Mouse (Mus musculus): ENCODE results near the gene Plxnc1. TPM values are rescaled to one million over a fixed set of nuclear protein-coding genes. Genes with fewer than 3 reads are reported as not detected.
A peak's percentile ranks its signal among the peaks of the same experiment; 100 is the strongest.

Gene Plxnc1
- polyA plus RNA-seq, 1 experiment, result 15.8 TPM

DNA sequence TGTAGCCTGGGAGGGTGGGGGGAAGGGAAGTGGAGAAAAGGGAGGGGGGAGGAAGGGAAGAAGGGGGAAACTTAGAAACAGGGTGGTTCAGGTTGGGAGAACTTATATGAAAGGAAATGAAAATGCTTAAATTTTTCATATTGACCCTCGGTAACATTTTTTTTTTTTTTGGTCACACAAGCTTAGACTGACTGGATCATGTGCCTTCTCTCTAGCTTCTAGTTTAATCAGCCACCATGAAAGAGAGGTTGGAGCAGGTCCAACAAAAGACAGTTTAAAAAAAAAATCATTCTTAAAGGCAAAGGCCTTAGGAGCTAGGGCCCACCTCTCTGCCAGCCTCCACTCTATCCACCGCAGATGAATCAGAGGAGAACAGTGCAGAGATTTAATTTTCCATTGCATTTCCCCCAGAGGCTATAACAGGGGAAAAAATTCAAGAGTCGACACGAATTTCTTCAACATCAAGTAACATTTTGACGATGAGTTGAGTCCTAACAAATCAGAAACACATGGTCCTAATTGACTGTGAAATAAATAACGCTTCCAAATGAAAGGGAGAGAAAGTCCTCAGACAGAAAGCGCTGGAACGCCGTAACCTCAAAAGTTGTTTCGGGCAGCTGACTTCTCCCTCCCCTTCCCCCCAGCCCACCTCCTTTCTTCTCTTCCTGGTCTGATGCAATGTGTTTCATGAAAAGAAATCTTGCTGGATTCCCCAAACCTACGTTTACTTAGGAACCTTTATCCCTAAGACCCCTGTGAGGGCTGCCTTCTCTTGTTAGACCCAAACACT is 120.5 kb downstream of the Plxnc1 start:
- H3K36me3 ChIP-seq (ENCODE audit: control insufficient read depth, insufficient read depth, low read length), result peaks cover 4% of the 10 kb centered on the region; the same call in 1 of the 2 replicates
- TF ChIP-seq CTCF (IDR thresholded peaks at IDR 0.05; ENCODE audit: extremely low read depth, insufficient read depth, insufficient read length, insufficient replicate concordance), result no peak
- no peak for TF ChIP-seq POLR2A (IDR thresholded peaks at IDR 0.05; ENCODE audit: low read depth, low read length)
- H3K4me1 ChIP-seq (ENCODE audit: control insufficient read depth, insufficient read depth, insufficient read length), result peaks cover 30% of the 10 kb centered on the region; the same call in 1 of the 2 replicates
- no peaks in the 10 kb centered on the region for H3K27me3 ChIP-seq (ENCODE audit: control insufficient read depth, insufficient read depth, low read length)
- no peak for DNase-seq (ENCODE audit: low read depth in 1 of 2, low spot score in 2 of 2)
- no peak overlapping the region for H3K4me3 ChIP-seq (ENCODE audit: extremely low read depth, insufficient read depth, insufficient read length)
- 49% methylated on average over 11 of the region's 11 CpGs for WGBS
- peak overlapping the region; percentile 17 for H3K27ac ChIP-seq (ENCODE audit: insufficient read depth, low read length)

GRCm38 (mm10) chr10:94818781-94819665 is 125.6 kb downstream of the Plxnc1 start:
- TF ChIP-seq POLR2A (IDR thresholded peaks at IDR 0.05; ENCODE audit: low read depth, low read length) (no peak), CTCF (IDR thresholded peaks at IDR 0.05; ENCODE audit: extremely low read depth, insufficient read depth, insufficient read length, insufficient replicate concordance) (no peak)
- H3K4me1 ChIP-seq (ENCODE audit: control insufficient read depth, insufficient read depth, insufficient read length), result peaks cover under 1% of the 10 kb centered on the region; the same call in 1 of the 2 replicates
- no peak overlapping the region for H3K27ac ChIP-seq (ENCODE audit: insufficient read depth, low read length)
- H3K36me3 ChIP-seq (ENCODE audit: control insufficient read depth, insufficient read depth, low read length), result peaks cover 4% of the 10 kb centered on the region; the same call in 1 of the 2 replicates
- no peak for DNase-seq (ENCODE audit: low read depth in 1 of 2, low spot score in 2 of 2)
- no peak overlapping the region for H3K4me3 ChIP-seq (ENCODE audit: extremely low read depth, insufficient read depth, insufficient read length)
- no peaks in the 10 kb centered on the region for H3K27me3 ChIP-seq (ENCODE audit: control insufficient read depth, insufficient read depth, low read length)
- 96% methylated on average over 17 of the region's 17 CpGs for WGBS

GRCm38 (mm10) chr10:94818127-94818526 is 126.5 kb downstream of the Plxnc1 start:
- H3K36me3 ChIP-seq (ENCODE audit: control insufficient read depth, insufficient read depth, low read length), result peaks cover 4% of the 10 kb centered on the region; the same call in 1 of the 2 replicates
- no peak for DNase-seq (ENCODE audit: low read depth in 1 of 2, low spot score in 2 of 2)
- 89% methylated on average over 3 of the region's 3 CpGs for WGBS
- TF ChIP-seq CTCF (IDR thresholded peaks at IDR 0.05; ENCODE audit: extremely low read depth, insufficient read depth, insufficient read length, insufficient replicate concordance), result no peak
- no peak for TF ChIP-seq POLR2A (IDR thresholded peaks at IDR 0.05; ENCODE audit: low read depth, low read length)
- H3K4me1 ChIP-seq (ENCODE audit: control insufficient read depth, insufficient read depth, insufficient read length), result no peaks in the 10 kb centered on the region; the same call in 1 of the 2 replicates
- no peaks in the 10 kb centered on the region for H3K27me3 ChIP-seq (ENCODE audit: control insufficient read depth, insufficient read depth, low read length)
- no peak overlapping the region for H3K27ac ChIP-seq (ENCODE audit: insufficient read depth, low read length)
- H3K4me3 ChIP-seq (ENCODE audit: extremely low read depth, insufficient read depth, insufficient read length), result no peak overlapping the region

DNA sequence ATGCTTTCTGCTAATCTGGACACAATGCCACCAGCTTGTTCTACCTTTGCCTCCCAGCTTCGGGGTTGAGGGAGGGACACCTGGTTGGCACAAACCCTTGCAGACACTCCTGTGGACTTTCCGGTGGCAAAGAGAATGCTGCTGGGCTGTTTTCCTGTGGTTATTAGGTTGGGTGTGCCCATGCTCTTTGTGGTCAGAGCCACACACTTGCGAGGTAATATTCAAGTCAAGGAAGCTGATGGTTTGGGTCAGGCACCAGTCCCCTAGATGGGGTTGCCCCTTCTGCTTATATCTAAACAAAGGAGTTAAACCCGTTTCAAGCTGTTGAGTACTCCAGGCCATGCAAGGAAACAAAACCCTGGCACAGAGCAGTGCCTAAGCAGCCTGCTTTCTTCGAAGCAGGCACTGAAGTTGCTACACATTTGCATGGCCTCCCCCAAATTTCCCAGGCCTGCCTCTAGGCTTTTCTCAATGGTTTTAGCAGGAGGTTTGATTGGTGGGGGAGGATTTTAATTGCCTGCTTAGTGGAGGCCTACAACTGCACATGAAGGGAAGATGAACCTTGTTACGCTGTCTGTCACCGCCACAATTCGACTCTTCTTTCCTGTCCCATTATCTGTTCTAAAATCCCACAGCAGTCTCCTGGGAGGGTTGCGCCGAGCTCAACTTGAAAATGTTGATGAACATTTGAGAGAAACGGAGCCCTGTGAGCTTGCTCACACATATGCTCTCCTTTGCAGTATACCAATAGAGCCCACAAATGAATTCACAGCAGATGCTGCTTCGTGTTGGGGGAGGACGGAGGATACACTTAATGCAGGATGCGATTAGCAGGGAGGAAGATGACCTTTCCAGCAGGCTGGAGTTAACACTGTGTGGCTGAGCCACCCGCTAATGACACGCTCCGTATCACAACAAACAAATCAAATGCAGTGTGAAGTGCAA is 132.5 kb downstream of the Plxnc1 start:
- H3K27me3 ChIP-seq (ENCODE audit: control insufficient read depth, insufficient read depth, low read length), result no peaks in the 10 kb centered on the region
- H3K4me3 ChIP-seq (ENCODE audit: extremely low read depth, insufficient read depth, insufficient read length), result no peak overlapping the region
- H3K4me1 ChIP-seq (ENCODE audit: control insufficient read depth, insufficient read depth, insufficient read length), result no peaks in the 10 kb centered on the region
- 59% methylated on average over 17 of the region's 17 CpGs for WGBS
- TF ChIP-seq CTCF (IDR thresholded peaks at IDR 0.05; ENCODE audit: extremely low read depth, insufficient read depth, insufficient read length, insufficient replicate concordance) (no peak), POLR2A (IDR thresholded peaks at IDR 0.05; ENCODE audit: low read depth, low read length) (no peak)
- no peak overlapping the region for H3K27ac ChIP-seq (ENCODE audit: insufficient read depth, low read length)
- H3K36me3 ChIP-seq (ENCODE audit: control insufficient read depth, insufficient read depth, low read length), result peaks cover 3% of the 10 kb centered on the region; the same call in 1 of the 2 replicates
- DNase-seq (ENCODE audit: low read depth in 1 of 2, low spot score in 2 of 2), result no peak

DNA sequence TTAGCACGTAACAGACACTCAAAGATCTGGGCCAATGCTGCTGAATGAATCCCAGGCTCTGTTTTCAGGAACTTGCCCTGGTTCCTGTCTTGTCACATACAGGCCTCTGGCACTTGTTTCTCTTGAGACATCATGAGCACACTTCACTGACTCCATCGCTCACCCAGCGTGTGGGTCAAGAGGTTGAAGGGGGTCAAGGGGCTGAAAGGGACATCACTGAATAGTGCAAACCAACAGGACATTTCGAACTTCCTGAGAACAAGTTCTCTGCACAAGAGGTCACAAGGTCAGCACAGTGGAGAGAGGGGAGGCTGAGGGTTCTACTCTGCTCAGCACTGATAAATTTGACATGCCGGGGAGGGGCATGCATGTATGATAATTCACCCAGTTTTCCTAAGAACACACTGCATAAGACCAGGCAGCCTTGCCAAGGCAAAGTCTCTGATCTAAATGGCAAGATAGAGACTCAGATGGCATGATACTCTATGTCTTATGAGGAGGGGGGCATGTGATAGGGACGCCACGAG is 134.6 kb downstream of the Plxnc1 start:
- TF ChIP-seq POLR2A (IDR thresholded peaks at IDR 0.05; ENCODE audit: low read depth, low read length) (no peak), CTCF (IDR thresholded peaks at IDR 0.05; ENCODE audit: extremely low read depth, insufficient read depth, insufficient read length, insufficient replicate concordance) (no peak)
- H3K4me1 ChIP-seq (ENCODE audit: control insufficient read depth, insufficient read depth, insufficient read length), result no peaks in the 10 kb centered on the region
- H3K27me3 ChIP-seq (ENCODE audit: control insufficient read depth, insufficient read depth, low read length), result no peaks in the 10 kb centered on the region
- DNase-seq (ENCODE audit: low read depth in 1 of 2, low spot score in 2 of 2), result no peak
- no peak overlapping the region for H3K4me3 ChIP-seq (ENCODE audit: extremely low read depth, insufficient read depth, insufficient read length)
- H3K27ac ChIP-seq (ENCODE audit: insufficient read depth, low read length), result no peak overlapping the region
- H3K36me3 ChIP-seq (ENCODE audit: control insufficient read depth, insufficient read depth, low read length), result peaks cover 3% of the 10 kb centered on the region; the same call in 1 of the 2 replicates
- 79% methylated on average over 7 of the region's 7 CpGs for WGBS

DNA sequence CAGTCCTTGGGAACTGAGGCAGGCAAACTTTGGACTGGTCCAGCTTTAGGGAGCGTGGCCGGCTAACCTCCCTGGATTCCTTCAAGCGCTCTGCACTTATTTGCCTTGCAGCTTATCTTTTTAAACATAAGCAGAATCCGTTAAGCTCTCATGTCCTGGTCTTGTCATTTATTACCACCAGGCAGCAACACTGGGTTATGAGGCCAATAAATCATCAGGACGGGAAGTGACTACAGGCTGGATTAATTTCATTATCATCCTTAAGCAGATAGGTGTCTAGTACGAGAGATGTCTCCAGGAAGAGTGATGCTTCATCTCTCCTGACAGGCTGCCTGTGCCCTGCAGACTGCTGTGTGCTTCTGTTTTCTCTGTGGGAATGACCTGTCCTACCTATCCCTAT is 136.4 kb downstream of the Plxnc1 start:
- Histone ChIP-seq H3K36me3 (ENCODE audit: control insufficient read depth, insufficient read depth, low read length) (peaks cover 3% of the 10 kb centered on the region; the same call in 1 of the 2 replicates), H3K4me3 (ENCODE audit: extremely low read depth, insufficient read depth, insufficient read length) (no peak overlapping the region), H3K4me1 (ENCODE audit: control insufficient read depth, insufficient read depth, insufficient read length) (no peaks in the 10 kb centered on the region), H3K27me3 (ENCODE audit: control insufficient read depth, insufficient read depth, low read length) (no peaks in the 10 kb centered on the region), H3K27ac (ENCODE audit: insufficient read depth, low read length) (no peak overlapping the region)
- WGBS, result 85% methylated on average over 6 of the region's 6 CpGs
- TF ChIP-seq POLR2A (IDR thresholded peaks at IDR 0.05; ENCODE audit: low read depth, low read length), result no peak
- no peak for TF ChIP-seq CTCF (IDR thresholded peaks at IDR 0.05; ENCODE audit: extremely low read depth, insufficient read depth, insufficient read length, insufficient replicate concordance)
- DNase-seq (ENCODE audit: low read depth in 1 of 2, low spot score in 2 of 2), result no peak

All from spleen, adult 2 months (tissue).